Mouse (Mus musculus): ENCODE data around the gene Aldh16a1. TPM values are rescaled to one million over a fixed set of nuclear protein-coding genes. Genes with fewer than 3 reads are reported as not detected.

Gene Aldh16a1
- polyA plus RNA-seq (2017; shearing (Covaris generic)) = 34.3 TPM

GRCm38 (mm10) chr7:45154096-45154992 lies at the start of gene Aldh16a1, which contains the start of gene Pih1d1:
Gene Aldh16a1, minus strand, starts transcription at chr7:45154584.
Gene Pih1d1, plus strand, starts transcription at chr7:45154303.

GRCm38 (mm10) chr7:45180896-45181477 lies 26.6 kb upstream of the Aldh16a1 start, which contains the start of gene Pth2:
Gene Pth2, plus strand, starts transcription at chr7:45180995.

GRCm38 (mm10) chr7:45179469-45179868 lies 25.1 kb upstream of the Aldh16a1 start, which contains the start of gene Gfy:
Gene Gfy, minus strand, starts transcription at chr7:45179569.

DNA sequence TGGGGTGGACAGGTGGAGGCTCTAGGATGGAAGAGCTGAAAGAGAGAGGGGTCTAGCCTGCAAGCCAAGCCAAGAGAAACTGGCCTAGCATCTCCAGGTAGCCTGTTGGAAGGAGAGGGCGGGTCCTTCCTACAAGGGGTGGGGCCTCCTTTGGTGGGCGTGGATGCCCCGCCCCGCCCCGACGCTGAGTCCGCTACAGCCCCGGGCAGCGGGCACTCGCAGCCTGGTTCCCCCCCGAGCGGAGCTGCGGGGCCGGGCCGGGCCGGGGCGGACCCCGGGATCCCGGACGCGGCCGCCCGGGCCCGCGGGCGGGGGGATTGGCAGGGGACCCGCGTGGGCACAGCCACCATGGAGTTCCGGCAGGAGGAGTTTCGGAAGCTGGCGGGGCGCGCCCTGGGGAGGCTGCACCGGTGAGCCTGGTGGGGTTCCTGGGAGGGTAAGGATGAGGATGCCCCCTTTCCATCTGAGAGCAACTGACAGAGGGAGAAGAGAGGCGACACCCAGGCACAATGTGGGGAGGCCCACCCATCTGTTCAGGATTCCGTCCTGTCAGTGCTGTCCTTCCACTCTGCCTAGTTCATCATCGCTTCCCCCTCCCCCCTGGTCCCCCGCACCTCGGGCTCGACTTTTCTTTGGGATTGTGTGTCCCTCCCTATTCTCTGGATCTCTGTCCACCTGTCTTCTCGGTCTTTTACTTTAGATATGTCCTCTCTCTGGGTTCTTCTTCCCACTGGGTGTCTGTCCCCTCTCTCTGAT lies 9.5 kb upstream of the Aldh16a1 start, which contains the start of gene Slc17a7:
Slc17a7 (plus strand) TSS at position 215 of the 756 bp plus-strand sequence.

GRCm38 (mm10) chr7:45135993-45136567 lies 18.3 kb downstream of the Aldh16a1 start, which contains the start of the genes Gm45713 and Flt3l:
Gene Gm45713, minus strand, starts transcription at chr7:45136231.
Gene Flt3l, minus strand, starts transcription at chr7:45136432.

DNA sequence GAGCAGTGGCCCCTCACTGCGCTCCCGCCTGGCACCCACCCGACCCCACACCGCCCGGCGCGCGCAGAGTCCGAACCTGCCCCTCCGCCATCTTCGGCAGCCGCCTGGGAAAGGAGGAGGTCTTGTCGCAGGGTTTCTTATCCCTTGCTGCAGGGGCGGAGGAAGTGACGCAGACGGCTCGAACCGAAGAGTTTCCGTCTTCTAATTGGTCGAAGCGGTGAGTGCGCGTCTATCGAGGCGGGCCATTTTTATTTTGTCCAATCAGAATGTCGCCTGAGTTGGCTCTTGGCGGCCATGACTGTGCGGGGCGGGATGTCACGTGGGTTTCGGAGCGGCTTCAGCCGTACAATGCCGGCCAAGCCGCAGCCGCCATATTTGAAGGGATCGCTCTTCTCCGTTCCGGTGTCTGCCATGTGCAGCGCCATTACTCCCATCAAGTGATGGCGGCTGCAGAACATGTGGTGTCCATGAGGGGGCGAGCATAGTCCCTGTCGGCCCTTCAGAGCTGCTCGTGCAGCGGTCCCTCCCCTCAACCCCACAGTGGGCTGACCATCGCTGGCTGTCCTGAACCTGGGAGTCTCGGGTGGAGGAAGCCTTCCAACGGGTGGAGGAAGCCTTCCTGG lies 25.6 kb downstream of the Aldh16a1 start, which contains the start of gene Rpl13a:
Rpl13a (minus strand) TSS at position 138 of the 623 bp plus-strand sequence.

DNA sequence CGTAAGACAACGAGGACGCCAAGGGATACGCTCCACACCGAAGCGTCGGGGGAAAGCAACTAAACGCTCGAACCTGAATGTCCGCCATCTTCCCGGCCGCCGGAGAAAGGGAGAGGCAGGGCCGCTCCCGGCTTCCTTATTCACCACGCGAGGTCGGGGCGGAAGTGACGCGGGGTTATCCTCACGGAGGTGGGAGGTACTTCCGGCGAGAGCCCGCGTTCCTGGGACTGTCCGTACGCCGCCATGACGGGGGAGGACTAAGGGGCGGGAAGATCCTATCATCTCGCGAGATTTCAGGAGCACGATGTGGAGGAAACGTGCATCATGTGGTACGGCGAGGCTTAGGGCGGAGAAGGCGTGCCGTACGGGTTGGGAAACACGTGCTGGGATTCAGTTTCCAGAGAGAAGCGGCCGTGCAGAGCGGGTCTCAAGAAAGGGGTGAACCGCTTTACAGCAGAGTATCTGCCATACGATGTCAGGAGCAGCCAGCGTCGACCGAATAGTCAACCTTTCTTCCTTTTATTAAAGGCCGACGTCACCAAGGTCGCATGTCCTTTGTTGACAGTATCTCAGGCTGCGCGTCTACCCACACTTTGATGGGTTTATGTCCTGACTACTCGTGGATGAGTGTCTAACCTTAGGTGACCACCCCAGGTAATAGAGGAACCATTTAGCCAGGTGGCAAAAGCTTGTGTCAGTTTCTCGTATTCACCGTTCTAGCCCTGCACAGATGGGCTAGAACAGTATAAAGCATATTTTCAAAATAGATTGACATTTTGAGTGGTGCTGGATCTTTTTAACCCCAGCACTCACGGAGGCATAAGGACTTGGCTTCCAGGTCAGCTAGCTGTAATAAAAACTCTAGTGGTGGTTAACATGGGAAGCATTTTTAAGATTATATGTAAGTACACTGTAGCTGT lies 29.9 kb downstream of the Aldh16a1 start, which contains the start of gene Rps11:
Rps11 (minus strand) TSS at position 216 of the 920 bp plus-strand sequence.

DNA sequence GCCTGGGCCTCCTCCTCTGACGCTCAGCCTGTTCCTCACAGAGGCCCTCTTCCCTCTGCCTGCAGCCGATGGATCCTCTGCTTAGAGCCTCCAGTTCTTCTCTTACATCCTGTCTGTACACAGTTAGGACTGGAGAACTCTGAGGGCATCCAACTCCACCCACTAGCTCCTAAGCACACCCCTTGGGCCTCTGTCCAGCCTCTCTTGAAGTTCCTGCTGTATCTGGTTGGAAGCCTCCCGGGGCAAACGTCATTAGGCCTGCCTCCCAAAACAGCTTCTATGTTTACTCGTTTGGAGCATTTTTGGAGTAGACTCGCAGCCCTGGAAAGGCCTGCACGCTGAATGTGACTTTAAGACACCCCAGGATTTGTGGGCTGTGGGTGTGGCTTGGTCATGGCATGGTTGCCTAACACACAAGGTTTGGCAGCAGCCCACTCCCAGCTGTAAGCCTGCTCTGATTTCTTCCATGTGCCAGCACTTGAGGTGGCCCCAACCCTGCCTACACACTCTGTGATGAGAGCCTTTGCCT lies 50.7 kb downstream of the Aldh16a1 start, which contains the start of gene Fcgrt:
Fcgrt (minus strand) TSS at position 200 of the 529 bp plus-strand sequence.

DNA sequence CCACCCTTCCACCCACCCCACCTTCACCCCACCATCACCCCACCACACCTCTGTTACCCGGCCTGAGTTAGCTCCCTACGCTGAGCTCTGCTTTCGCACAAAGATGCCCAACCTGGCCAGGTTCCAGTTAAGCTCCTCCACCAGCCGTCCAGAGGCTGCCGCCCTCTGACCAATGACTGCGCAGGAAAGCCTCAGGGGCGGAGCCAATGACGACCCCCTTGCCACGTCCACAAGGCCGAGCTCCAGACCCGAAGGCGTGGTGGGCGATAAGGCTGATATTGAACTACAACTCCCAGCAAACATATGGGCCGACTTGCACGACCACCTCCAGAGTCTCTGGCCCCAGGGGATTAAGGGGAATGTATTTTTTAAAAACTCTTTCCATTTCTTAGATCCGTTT lies 62.3 kb downstream of the Aldh16a1 start, which contains the start of gene Rcn3:
Rcn3 (minus strand) TSS at position 174 of the 400 bp plus-strand sequence.

Other genes with a start within 250 kb of the Aldh16a1 start
- gene Ap2a1, start 225.1 kb downstream of the Aldh16a1 start, polyA plus RNA-seq (2017; shearing (Covaris generic)) = 48.2 TPM
- not detected for gene Tsks, start 211.4 kb downstream of the Aldh16a1 start, polyA plus RNA-seq (2017; shearing (Covaris generic))
- gene Cpt1c, start 179.7 kb downstream of the Aldh16a1 start, polyA plus RNA-seq (2017; shearing (Covaris generic)) = 0.44 TPM
- 120 TPM for gene Prmt1, start 168.0 kb downstream of the Aldh16a1 start, polyA plus RNA-seq (2017; shearing (Covaris generic))
- gene Irf3, start 156.9 kb downstream of the Aldh16a1 start, polyA plus RNA-seq (2017; shearing (Covaris generic)) = 121 TPM
- 11.6 TPM for gene Bcl2l12, start 155.9 kb downstream of the Aldh16a1 start, polyA plus RNA-seq (2017; shearing (Covaris generic))
- 24.6 TPM for gene Scaf1, start 138.2 kb downstream of the Aldh16a1 start, polyA plus RNA-seq (2017; shearing (Covaris generic))
- gene Rras, start 136.6 kb downstream of the Aldh16a1 start, polyA plus RNA-seq (2017; shearing (Covaris generic)) = 21.5 TPM
- gene Prr12, start 101.7 kb downstream of the Aldh16a1 start, polyA plus RNA-seq (2017; shearing (Covaris generic)) = 2.0 TPM
- gene Nosip, start 92.2 kb downstream of the Aldh16a1 start, polyA plus RNA-seq (2017; shearing (Covaris generic)) = 85.4 TPM
- 1.2 TPM for gene Prrg2, start 91.9 kb downstream of the Aldh16a1 start, polyA plus RNA-seq (2017; shearing (Covaris generic))
- 4.0 TPM for gene Rcn3, start 62.4 kb downstream of the Aldh16a1 start, polyA plus RNA-seq (2017; shearing (Covaris generic))
- gene Fcgrt, start 50.7 kb downstream of the Aldh16a1 start, polyA plus RNA-seq (2017; shearing (Covaris generic)) = 5.7 TPM
- 1,926 TPM for gene Rps11, start 30.1 kb downstream of the Aldh16a1 start, polyA plus RNA-seq (2017; shearing (Covaris generic))
- 3,339 TPM for gene Rpl13a, start 25.8 kb downstream of the Aldh16a1 start, polyA plus RNA-seq (2017; shearing (Covaris generic))
- not detected for gene Gm45713, start 18.4 kb downstream of the Aldh16a1 start, polyA plus RNA-seq (2017; shearing (Covaris generic))
- 136 TPM for gene Flt3l, start 18.2 kb downstream of the Aldh16a1 start, polyA plus RNA-seq (2017; shearing (Covaris generic))
- gene Pih1d1, start 281 bp downstream of the Aldh16a1 start, polyA plus RNA-seq (2017; shearing (Covaris generic)) = 26.1 TPM
- not detected for gene Slc17a7, start 9.4 kb upstream of the Aldh16a1 start, polyA plus RNA-seq (2017; shearing (Covaris generic))
- not detected for gene Gfy, start 25.0 kb upstream of the Aldh16a1 start, polyA plus RNA-seq (2017; shearing (Covaris generic))
- gene Pth2, start 26.4 kb upstream of the Aldh16a1 start, polyA plus RNA-seq (2017; shearing (Covaris generic)) = not detected
- gene Ccdc155, start 50.3 kb upstream of the Aldh16a1 start, polyA plus RNA-seq (2017; shearing (Covaris generic)) = not detected
- 32.1 TPM for gene Dkkl1, start 57.6 kb upstream of the Aldh16a1 start, polyA plus RNA-seq (2017; shearing (Covaris generic))
- gene Tead2, start 61.2 kb upstream of the Aldh16a1 start, polyA plus RNA-seq (2017; shearing (Covaris generic)) = 1.2 TPM
- 391 TPM for gene Cd37, start 84.5 kb upstream of the Aldh16a1 start, polyA plus RNA-seq (2017; shearing (Covaris generic))
- gene Slc6a16, start 86.5 kb upstream of the Aldh16a1 start, polyA plus RNA-seq (2017; shearing (Covaris generic)) = not detected
- gene Slc6a21, start 122.9 kb upstream of the Aldh16a1 start, polyA plus RNA-seq (2017; shearing (Covaris generic)) = not detected
- 5.3 TPM for gene Trpm4, start 179.2 kb upstream of the Aldh16a1 start, polyA plus RNA-seq (2017; shearing (Covaris generic))
- gene Hrc, start 180.7 kb upstream of the Aldh16a1 start, polyA plus RNA-seq (2017; shearing (Covaris generic)) = not detected
- gene Ppfia3, start 212.4 kb upstream of the Aldh16a1 start, polyA plus RNA-seq (2017; shearing (Covaris generic)) = 0.30 TPM
- not detected for gene Lin7b, start 216.0 kb upstream of the Aldh16a1 start, polyA plus RNA-seq (2017; shearing (Covaris generic))
- 207 TPM for gene Snrnp70, start 241.2 kb upstream of the Aldh16a1 start, polyA plus RNA-seq (2017; shearing (Covaris generic))